Mouse (Mus musculus): ENCODE results near the gene Rrbp1.

Gene Rrbp1

DNA sequence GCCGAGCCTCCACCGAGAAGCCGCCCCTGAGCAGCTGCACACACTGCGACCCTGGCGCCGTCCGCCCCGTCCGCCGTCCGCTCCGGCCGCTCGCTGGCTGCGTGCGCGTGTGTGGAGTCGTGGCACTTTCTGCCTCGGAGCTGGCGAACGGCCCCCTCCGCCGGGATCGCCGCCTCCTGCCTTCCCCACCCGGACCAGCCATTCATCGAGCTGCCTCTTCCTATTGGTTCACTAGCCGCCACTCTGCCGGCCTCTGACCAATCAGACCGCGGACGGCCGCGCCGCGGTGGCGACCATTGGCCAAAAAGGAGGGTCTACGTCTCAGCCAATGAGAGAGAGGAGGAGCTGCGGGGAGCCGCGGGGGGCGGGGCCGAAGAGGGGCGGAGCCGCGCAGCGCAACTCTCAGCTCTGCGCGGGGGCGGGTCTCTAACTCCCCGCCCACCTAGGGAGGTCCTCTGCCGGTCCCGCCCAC is at the start of gene Rrbp1:
Gene Rrbp1, minus strand, starts transcription at position 184 of the 472 bp plus-strand sequence.
- DNase-seq (ENCODE audit: low spot score) = peak; percentile 98

DNA sequence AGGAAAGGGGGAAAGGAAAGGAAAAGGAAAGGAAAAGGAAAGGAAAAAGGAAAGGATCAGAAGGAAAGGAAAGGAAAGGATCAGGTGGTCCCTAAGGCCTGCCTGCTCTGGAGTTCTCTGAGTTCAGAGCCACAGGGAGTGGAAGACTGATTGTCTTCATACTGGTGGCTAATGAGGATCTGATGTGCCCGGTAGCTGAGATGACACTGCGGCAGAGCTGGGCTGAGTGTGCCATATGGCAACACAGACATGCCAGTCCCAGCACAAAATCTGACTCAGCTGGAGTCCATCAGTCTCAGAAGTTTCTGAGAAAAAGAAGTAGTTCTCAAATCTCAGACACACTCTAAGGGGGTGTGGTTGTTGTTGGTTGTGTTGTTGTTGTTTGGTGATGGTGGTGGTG is 46.7 kb upstream of the Rrbp1 start:
- DNase-seq (ENCODE audit: low spot score) = no peak

DNA sequence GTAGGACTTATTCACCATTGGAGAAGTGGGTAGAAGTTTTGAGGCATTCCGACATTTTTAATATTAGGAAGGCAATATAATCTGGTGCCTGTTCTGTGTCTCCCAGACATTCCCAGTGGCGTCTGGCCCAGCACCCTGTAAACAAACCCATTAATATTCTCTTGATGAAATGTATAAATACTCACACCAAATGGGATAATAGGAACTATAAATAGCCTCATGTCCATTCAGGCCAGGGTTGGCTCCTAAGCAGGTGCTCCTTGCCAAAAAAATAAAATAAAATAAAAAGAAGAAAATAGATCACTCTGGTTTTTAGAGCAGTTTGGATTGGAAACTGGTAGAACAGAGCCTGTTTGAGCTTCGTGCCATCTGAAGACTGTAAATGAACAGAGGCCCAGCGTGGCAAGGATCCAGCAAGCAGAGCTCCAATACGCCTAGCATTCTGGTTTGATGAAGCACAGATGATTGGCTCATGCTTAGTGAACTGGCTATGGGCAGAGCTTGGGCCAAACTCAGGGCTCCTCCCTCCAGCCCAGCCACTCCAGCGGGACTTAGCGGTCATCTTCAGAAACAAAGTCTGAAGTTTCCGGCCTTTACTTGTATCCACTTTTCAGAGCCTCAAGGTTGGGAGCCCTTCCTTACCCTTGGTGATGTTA is 41.5 kb upstream of the Rrbp1 start:
- no peak for DNase-seq (ENCODE audit: low spot score)

DNA sequence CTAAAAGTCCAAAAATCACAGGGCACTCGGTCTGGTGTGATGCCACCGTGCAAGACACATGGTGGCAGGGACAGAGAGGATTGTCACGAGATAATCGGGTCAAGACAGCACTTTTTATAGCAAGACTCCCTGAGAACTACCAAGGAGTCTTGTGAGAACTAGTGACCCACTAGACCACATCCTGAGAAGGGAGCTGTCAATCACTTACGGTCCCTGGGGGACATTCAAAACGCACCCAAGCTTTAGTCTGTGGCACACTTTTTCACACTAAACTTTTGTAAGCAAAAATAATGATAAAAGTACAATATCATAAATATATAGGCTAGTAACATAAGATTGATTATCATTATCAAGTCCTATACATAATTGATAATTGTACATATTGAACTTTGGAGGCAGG is 39.8 kb upstream of the Rrbp1 start:
- no peak for DNase-seq (ENCODE audit: low spot score)

DNA sequence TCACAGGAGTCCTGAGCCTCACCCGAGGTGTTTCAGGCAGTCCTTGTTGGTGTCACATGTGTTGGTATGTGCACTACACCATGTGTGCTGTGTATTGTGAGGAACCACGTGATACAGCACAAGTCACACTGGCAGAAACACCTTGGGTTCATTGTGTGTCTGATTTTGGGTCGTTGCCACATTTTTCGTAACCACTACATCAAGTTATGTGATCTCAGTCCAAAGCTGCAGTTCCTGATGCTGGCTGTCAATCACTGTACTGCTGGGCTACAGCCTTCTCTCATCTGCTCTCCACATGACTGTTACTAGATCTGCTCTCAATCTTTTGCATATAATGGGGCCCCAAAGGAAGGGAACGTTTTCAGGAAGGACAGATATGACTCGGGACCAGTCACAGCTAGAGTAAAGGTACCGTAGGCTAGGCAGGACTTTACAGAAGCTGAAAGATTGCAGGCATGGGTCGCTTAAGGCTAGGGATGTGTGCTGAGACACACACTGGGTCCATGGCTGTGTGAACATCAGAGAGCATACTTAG is 39.1 kb upstream of the Rrbp1 start:
- DNase-seq (ENCODE audit: low spot score) = no peak

DNA sequence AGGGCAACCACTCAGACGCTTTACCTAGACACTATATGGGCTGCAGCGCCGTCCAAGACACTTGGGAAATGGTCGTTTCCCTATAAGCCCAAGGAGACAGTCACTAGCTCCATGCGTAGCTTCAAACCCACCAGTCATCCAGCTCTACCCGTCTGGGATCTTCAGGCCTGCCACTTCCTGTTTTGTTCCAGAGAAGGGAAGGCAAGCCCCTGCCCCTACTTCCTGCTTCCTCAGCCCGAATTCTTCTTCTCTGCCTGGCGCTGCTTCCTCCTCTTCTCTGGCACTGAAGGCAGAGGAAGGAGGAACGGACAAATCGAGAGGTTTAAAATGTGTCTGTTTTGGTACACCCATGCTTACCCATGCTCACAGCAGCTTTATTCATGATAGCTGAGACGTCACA is 35.9 kb upstream of the Rrbp1 start:
- DNase-seq (ENCODE audit: low spot score) = no peak

DNA sequence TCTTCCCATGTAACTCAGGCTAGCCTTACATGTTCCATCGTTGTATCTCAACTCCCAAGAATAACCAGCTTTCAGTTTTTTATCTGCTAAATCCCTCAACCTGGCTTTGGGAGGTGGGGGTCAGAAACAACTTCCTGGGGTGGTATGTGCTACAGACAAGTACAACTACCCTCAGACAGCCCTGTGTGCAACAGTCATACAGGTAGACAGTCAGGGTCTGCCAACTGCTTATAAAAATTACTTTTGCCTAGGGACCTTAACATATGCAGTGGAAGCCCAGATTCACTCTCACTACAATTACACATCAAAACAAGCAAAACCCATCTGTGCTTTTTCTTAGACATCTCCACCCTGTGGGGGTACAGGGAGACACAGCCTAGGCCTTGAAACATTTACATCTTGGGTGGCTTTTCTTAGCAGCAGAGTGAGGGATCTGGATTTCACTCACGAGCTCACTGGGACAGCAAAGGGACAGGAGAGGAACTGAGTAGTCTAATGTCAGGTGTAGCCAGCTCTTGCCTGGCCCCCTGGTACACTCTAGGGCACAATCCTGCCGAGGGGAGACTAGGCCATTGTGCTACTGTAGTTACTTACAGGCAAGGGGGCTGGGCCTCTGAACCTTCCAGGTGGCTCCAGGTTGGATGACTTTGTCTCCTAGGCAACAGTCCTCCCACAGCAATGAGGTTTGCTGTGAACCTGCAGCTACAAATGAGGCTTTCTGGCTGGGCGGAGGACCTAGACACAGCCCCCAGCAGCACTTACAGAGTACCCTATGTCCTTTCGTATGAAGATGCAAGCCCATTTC is 34.9 kb upstream of the Rrbp1 start:
- DNase-seq (ENCODE audit: low spot score) = no peak

DNA sequence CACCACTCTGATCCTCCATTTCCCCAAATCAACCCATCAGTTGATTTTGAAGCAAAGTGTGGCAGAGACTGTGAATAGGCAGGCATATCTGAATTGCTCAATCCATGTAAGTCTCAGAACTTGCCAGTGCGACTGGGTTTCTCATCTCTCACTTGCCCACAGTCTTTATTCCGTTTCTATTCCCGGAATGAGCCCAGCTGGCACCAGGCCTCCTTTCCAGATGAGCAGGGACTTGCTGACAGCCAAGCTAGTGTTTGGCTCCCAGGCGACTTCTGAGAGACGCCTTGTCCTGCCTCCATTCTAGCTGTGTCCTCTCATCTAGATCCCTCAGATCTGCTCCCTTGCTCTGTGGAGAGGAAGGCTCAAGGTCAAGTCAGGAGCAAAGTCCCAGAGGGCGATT is 33.7 kb upstream of the Rrbp1 start:
- no peak for DNase-seq (ENCODE audit: low spot score)

DNA sequence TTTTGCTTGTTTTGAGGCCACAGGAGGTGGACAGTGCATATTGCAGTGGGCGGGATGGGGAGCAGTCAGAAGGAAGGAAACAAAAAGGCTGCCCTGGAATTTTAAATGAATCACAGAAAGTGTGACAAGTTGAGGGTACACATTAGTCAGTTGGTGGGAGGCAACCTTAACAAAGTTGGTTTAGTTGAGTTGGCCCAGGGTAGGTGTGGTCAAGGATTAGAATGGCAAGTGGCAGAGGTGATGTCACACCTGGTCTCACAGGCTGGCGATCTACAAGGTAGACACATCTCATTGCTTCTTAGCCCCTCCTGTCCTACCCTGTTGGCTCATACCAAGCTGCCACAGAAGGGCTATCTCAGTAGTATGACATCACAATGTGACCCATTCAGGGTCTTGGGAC is 21.6 kb upstream of the Rrbp1 start, which contains the start of gene Banf2:
Gene Banf2, plus strand, starts transcription at position 396 of the 400 bp plus-strand sequence.
- DNase-seq (ENCODE audit: low spot score) = no peak

DNA sequence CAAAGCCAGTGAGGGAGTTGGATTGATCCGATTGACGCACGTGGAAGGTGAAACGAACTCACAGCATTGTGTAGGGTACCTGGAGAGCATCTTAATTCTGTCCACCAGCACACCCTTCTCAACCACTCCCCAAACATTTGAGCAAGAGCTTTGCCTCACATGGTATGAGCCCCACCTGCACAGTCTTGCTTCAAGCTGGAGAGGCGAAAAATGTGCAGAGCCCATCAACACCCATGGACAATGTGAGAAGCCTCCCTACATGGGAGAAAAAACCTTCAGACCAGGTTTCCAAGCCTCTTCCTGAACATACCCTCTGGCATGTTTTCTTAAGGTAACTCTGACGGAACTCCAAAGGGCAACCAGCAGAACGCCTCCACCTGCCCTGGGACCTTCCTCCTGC is 19.7 kb upstream of the Rrbp1 start:
- no peak for DNase-seq (ENCODE audit: low spot score)

DNA sequence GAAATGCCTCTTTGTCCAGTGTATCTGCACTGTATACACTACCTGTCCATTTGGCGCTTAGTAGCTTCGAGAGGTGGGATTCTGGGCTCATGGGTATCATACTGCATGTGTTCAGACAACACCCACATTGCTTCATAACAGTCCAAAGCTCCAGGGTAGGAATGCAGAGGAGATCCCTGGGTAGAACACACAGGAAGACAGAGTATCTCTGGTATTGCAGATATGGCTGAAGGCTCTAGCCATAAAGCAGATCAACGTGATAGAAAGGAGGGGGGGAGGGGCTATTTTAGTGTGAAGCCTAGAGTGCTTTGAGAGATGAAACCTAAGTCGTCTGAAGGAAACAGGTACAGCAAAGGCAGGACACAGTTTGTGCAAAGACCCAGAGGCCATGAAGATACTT is 15.4 kb upstream of the Rrbp1 start:
- no peak for DNase-seq (ENCODE audit: low spot score)

DNA sequence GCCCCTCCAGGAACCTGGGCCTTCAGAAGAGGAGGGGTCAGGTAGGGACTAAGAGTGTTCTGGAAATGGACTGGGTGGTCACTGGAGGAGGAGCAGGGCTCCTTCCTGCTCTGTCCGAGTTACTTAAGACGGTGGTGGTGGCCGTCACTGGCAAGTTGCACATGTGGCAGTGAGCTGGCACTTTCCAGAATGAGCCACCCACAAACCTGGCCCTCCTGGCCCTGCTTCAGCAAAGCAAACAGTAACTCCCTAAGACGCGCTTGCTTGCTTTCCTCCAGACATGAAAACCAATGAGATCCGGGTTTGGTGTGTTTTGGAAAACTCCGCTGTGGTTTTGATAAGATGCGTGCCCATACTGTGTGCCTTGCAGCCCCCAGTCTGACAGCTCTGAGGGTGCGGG is 14.3 kb upstream of the Rrbp1 start:
- no peak for DNase-seq (ENCODE audit: low spot score)

DNA sequence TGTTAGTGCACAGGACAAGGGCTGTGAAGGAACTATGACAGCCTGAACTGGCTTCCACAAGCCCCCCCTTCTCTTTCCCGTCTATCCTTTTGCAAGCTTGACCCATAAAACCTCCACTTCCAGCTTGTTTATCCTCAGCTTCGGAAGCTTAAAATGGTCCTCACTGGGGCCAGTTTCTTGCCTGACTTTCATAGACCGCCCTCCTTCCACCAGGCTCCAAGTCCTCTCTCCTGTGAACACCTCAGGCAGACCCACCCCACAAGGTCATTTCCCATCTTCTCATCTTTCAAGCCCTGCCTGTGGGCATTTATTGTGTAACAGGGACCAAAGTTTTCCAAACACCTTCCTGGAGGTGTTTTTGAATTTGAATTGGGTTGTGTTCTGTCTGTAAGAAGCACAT is 11.4 kb upstream of the Rrbp1 start:
- DNase-seq (ENCODE audit: low spot score) = no peak

DNA sequence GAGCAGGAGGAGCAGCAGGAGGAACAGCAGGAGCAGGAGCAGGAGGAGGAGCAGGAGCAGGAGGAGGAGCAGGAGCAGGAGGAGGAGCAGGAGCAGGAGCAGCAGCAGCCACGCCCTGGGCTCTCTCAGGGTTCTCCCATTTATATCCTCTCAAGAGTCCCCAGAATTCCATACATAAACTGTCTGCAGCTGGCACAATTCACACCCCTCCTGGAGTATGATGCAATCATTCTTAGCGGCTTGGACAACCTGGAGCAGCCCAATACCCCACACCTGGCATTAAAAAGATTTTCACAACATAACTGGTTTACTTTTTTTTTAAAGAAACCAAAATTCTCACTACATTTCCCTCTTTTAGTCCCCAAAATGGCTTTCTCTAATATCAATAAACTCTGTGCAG is 8.9 kb upstream of the Rrbp1 start:
- DNase-seq (ENCODE audit: low spot score) = no peak

DNA sequence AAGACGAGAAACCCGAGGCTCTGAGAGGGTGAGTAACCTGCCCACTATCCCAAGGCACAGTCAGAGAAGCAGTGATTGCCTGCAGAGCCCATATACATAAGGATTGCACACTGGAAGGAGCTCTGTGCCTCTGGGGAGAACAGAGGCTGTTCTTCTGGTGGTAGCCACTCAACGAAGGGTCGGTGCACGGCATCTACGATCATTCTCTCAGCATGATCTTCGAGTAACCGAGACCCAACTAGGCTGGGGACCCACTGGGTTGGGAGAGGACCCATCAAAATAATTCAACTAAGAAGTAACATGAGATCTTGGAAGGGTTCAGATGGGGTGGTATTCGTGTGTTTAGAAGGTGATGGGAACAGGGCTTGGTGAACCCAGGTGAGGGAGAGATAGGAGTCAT is 4.8 kb upstream of the Rrbp1 start:
- DNase-seq (ENCODE audit: low spot score) = no peak

DNA sequence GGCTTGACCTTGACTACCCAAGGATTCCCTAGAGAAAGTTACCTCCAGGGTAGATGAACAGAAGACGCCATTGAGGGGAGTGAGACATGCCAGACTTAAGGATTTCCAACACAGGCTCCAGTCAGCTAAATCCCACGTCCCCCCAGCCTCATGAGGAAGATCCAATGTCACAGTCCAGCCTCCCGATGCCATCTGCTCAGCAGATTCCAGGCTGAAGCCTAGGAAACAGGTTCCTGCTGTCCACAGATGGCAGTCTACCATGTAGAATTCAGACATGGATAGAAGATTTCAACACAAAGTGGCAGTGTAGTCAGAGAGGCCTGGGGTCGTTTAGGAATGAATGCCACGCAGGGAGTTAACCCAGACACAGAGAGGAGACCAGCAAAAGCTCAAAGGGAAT is 3.4 kb upstream of the Rrbp1 start:
- DNase-seq (ENCODE audit: low spot score) = peak; percentile 40

DNA sequence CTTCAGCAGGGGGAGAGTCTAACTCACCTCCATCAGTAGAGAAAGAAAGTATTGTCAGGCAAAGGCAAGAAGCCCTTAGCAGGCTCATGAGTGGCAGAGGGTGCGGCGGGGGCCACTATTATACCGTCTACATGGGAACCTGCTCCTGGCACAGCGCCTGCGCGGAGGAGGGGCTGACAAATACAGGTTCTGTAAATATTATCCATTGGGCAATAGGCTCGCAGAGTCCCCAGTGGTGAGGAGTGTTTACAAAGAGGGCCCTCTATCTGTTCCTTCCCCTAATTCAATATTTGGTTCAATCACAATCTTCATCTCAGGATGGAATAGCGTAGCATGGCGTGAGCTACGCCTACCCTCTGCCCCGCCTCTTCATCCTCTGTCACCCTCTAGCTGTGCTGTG is 3.0 kb upstream of the Rrbp1 start:
- no peak for DNase-seq (ENCODE audit: low spot score)

DNA sequence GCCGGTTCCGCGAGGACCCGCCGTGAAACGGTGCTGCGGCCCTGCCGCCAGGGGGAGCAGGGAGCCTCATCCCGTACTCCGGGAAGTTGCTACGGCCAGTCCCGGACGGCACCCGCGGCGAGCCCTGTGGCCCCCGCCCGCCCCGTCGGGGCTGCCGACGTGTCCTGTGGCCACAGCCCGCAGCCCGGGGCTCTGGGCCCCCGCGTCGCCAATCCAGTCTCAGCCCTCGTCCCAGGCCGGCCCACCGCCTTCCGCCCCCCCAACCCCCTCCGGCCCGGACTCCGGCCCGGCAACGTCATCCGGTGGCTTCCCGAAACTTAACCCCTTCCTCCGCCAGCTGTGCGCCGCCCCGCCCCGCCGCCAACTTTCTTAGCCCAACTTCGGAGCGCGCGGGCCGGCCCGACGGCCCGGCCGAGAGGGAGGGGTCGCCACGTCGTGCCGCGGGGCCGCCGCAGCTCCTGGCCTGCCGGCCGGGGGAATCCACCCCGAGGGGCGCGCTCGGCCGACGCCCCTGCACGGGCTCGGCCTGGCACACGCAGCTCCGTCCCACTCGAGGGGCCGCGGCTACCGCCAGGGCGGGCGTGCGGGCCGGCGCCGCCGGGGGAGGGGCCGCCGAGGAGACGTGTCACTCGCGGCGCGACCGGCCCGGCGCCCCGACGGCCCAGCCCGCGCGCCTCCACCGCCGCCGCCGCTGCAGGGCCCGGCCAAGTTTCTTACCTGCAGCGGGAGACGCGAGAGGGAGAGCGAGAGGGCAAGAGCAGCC is 600 bp downstream of the Rrbp1 start:
- peak; percentile 81 for DNase-seq (ENCODE audit: low spot score)

DNA sequence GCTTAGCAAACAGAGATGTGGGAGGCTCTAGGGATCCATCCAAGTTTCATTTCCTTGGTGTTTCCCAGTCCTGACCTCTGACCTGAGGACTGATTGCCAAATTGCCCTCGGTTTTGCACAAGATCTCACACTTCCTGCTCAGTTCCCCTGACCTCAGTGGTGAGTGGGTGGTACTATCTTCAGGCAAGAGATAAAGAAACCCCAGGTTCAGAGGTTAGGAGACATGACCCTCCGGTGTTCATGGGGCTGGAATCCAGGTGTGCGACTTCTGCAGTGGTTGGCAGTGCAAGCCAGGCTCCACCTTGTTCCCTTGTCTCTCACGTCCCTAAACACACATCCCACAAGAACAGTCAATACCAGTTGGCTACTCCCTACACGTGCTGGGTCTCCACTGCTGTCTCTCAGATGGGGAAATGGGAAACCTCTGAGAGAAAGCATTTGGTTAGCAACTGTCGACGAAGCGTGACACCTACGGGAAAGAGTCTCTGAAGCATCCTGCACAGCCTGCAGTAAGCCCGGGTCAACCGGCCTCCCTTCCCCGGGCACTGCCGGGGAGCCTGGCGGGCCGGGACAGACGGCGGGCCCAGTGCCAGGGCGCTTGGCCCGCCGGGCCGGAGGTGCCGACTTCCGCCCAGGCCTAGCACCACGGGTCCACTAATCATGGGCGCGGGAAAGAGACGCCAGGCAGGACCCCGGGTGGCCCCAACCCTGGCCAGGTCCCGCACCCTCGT is 1.3 kb downstream of the Rrbp1 start:
- DNase-seq (ENCODE audit: low spot score) = peak; percentile 42

DNA sequence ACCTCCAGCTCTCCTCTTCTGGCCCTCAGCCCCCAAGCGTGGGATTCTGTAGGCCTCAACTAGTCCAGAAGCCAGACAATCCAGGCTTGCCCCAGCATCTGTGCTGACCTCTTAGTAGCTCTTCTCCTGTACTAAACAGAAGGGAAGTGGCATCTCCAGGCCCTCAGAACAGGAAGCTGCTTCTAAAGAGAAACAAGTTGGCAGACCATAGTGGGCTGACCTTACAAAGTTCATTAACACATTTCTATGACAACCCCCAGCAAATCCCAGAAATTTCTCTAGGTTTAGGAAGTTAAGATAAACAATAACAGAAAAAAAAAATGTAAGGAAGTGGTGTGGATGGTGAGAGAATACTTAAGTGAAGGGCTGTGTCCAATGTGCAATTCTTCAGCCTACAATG is 2.0 kb downstream of the Rrbp1 start:
- no peak for DNase-seq (ENCODE audit: low spot score)

DNA sequence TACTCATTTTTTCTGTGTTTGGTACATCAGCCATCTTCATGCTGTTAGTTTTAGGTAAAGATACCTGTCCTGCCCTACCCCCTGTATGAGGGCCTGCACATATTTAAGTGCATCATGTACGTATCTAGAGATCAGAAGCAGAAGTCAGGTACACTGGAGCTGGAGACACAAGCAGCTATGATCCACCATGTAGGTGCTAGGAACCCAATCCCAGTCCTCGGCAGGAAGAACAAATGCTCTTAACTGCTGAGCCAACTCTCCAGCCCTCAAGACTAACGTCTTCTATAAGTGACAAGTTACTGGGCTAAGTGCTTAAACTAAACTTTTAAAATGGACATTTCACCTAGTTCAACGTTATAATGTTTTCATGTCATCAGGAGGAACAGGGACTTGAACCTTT is 3.9 kb downstream of the Rrbp1 start:
- DNase-seq (ENCODE audit: low spot score) = no peak

DNA sequence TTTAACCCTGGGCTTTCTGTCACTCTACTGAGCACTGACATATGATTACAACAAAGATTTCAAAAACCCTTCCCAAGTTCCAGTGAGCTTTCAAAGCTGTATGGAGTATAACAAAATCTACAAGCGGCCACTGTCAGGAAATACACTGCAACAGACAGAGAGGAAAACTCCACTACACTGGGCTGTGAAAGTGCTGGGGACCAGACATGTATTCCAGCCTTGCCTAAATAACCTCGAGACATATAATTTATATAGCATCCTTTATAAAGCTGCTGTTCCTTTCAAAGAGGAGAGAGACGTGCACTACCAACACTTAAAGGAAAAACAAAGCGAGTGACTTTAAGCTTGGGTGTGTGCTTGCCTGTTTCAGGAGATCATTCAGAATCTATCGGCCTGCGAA is 4.4 kb downstream of the Rrbp1 start:
- DNase-seq (ENCODE audit: low spot score) = no peak

Measured in embryo, embryonic 10.5 days (tissue).